Mouse (Mus musculus): ENCODE data around the gene Mst1r. TPM values are rescaled to one million over a fixed set of nuclear protein-coding genes. Genes with fewer than 3 reads are reported as not detected.

Gene Mst1r
- polyA plus RNA-seq, 1 experiment from 2014 or later, result 2.3 TPM

DNA sequence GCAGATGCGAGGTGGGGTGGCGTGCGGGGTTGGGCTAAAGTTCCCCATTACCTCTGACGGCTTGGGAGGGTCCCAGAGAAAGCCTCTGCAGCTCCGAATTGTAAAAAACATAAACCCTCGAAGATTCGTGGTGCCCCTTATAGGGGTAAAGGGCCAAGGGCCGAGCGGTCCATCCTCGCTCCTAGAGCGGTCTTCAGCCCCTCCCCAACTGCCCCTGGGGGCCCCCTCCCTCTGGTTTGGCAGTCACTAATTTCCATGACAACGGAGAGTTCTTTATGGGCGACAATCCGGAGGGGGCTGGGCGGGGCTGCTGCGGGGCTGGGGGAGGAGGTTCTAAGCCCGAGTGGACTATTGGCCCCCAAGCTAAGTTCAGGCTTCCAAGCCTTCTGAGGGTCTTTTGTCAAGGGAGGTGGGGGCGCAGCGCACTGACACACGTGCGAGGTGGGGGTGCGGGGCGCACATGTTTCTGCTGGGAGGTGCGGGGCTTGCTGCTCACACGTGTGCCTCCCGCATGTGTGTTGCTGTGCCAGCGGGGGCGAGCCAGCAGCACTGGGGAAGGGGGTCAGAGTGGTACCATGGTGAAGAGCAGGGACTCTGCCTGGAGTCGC lies 29.6 kb downstream of the Mst1r start:
- H3K4me3 ChIP-seq, result peak overlapping the region; percentile 50
- peaks cover 33% of the 10 kb centered on the region for H3K27me3 ChIP-seq
- peak overlapping the region; percentile 72 for H3K4me2 ChIP-seq (replicated peaks)
- ATAC-seq (ENCODE audit: low FRiP score, low read depth), result peak; percentile 83
- no peaks in the 10 kb centered on the region for H3K9me3 ChIP-seq
- under 1% methylated on average over 29 of the region's 29 CpGs for WGBS
- H3K9ac ChIP-seq (replicated peaks), result peak overlapping the region; percentile 63
- no peaks in the 10 kb centered on the region for H3K36me3 ChIP-seq
- H3K4me1 ChIP-seq, result peaks cover 26% of the 10 kb centered on the region
- no peak overlapping the region for H3K27ac ChIP-seq (replicated peaks)

GRCm38 (mm10) chr9:107936831-107937230 lies 30.2 kb downstream of the Mst1r start:
- Histone ChIP-seq H3K4me3 (peak overlapping the region; percentile 50), H3K9ac (replicated peaks) (peak overlapping the region; percentile 63; the same call in 1 of the 2 replicates), H3K27me3 (peaks cover 33% of the 10 kb centered on the region), H3K9me3 (no peaks in the 10 kb centered on the region), H3K27ac (replicated peaks) (no peak overlapping the region), H3K36me3 (no peaks in the 10 kb centered on the region), H3K4me2 (replicated peaks) (peak overlapping the region; percentile 72), H3K4me1 (peaks cover 26% of the 10 kb centered on the region)
- WGBS, result 5% methylated on average over 3 of the region's 3 CpGs
- ATAC-seq (ENCODE audit: low FRiP score, low read depth), result 0 out of 2 replicates have a peak, but pooled peaks have one; percentile 21

DNA sequence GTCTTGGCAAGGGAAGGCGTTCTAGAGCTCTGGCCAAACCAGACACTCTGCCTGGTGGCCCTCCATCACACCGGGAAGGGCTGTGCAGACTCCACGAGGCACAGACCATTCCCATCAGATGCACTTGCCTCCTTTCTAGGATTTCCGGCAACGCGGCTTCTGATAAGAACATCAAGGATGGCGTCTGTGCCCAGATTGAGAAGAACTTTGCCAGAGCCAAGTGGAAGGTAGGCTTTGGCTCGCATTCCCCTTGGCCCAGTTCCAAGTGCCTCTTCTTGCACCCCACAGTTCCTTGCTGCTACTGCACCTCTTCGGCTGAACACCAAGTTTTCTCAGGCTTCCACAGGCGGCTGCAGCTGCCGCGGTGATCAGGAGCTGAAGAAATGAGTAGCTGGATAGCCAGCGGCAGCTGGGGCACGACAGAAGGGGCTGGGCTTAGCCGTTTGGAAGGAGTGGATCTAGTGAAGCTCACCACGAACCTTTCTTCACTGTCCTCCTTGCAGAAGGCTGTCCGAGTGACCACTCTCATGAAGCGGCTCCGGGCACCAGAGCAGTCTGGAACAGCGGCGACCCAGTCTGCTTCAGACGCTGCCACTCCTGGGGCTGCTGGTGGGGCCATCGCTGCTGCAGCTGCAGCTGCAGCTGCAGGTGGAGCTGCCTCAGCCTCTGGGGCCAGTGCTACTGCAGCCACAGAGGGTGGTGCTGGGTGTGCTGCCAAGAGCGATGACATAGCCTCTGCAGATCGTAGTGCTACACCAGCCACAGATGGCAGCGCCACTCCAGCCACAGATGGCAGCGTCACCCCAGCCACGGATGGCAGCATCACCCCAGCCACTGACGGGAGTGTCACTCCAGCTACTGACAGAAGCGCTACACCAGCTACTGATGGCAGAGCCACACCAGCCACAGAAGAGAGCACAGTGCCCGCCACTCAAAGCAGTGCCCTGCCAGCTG lies 40.8 kb downstream of the Mst1r start:
- no peak overlapping the region for H3K4me2 ChIP-seq (replicated peaks)
- H3K4me1 ChIP-seq, result peaks cover 15% of the 10 kb centered on the region
- H3K36me3 ChIP-seq, result peaks cover 6% of the 10 kb centered on the region; the same call in 1 of the 2 replicates
- 91% methylated on average over 31 of the region's 31 CpGs for WGBS
- H3K9ac ChIP-seq (replicated peaks), result no peak overlapping the region
- H3K4me3 ChIP-seq, result no peak overlapping the region
- no peaks in the 10 kb centered on the region for H3K9me3 ChIP-seq
- no peaks in the 10 kb centered on the region for H3K27me3 ChIP-seq
- no peak for ATAC-seq (ENCODE audit: low FRiP score, low read depth)
- H3K27ac ChIP-seq (replicated peaks), result no peak overlapping the region

- Histone ChIP-seq H3K4me2 (replicated peaks) (no peak overlapping the region), H3K4me1 (peaks cover 15% of the 10 kb centered on the region), H3K9ac (replicated peaks) (no peak overlapping the region), H3K27me3 (no peaks in the 10 kb centered on the region), H3K36me3 (peaks cover 6% of the 10 kb centered on the region; the same call in 1 of the 2 replicates), H3K9me3 (no peaks in the 10 kb centered on the region), H3K4me3 (no peak overlapping the region), H3K27ac (replicated peaks) (no peak overlapping the region)
- no peak for ATAC-seq (ENCODE audit: low FRiP score, low read depth)
- 81% methylated on average over 13 of the region's 13 CpGs for WGBS
Measured at GRCm38 (mm10) chr9:107949184-107949921, 42.7 kb downstream of the Mst1r start.

DNA sequence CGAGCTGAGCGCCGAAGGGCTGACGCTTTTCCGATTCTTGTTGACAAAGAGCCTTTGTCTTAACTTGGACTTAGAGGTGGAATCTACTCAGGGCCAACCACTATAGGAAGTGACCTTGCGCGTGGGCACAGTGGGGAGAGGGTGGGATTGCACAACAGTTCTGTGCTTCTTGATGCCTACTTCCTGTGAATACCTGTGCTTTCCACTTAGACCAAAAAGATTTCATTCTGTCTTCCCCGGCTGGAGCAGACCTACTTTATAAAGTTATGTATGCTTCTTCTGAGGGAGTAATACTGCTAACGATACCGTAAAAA lies 43.2 kb downstream of the Mst1r start, which contains the start of gene Traip:
Gene Traip (plus strand): TSS at position 215 of the 314 bp plus-strand sequence.
- H3K36me3 ChIP-seq, result peaks cover 6% of the 10 kb centered on the region; the same call in 1 of the 2 replicates
- H3K9ac ChIP-seq (replicated peaks), result peak within 1 kb of the TSS; percentile 64
- H3K9me3 ChIP-seq, result no peaks in the 10 kb centered on the region
- H3K4me2 ChIP-seq (replicated peaks), result peak within 1 kb of the TSS; percentile 88
- no peaks in the 10 kb centered on the region for H3K27me3 ChIP-seq
- WGBS, result 92% methylated on average over 10 of the region's 10 CpGs
- H3K4me3 ChIP-seq, result peak within 1 kb of the TSS; percentile 70
- H3K4me1 ChIP-seq, result peaks cover 15% of the 10 kb centered on the region
- peak within 1 kb of the TSS; percentile 86 for H3K27ac ChIP-seq (replicated peaks)
- ATAC-seq (ENCODE audit: low FRiP score, low read depth), result no peak

DNA sequence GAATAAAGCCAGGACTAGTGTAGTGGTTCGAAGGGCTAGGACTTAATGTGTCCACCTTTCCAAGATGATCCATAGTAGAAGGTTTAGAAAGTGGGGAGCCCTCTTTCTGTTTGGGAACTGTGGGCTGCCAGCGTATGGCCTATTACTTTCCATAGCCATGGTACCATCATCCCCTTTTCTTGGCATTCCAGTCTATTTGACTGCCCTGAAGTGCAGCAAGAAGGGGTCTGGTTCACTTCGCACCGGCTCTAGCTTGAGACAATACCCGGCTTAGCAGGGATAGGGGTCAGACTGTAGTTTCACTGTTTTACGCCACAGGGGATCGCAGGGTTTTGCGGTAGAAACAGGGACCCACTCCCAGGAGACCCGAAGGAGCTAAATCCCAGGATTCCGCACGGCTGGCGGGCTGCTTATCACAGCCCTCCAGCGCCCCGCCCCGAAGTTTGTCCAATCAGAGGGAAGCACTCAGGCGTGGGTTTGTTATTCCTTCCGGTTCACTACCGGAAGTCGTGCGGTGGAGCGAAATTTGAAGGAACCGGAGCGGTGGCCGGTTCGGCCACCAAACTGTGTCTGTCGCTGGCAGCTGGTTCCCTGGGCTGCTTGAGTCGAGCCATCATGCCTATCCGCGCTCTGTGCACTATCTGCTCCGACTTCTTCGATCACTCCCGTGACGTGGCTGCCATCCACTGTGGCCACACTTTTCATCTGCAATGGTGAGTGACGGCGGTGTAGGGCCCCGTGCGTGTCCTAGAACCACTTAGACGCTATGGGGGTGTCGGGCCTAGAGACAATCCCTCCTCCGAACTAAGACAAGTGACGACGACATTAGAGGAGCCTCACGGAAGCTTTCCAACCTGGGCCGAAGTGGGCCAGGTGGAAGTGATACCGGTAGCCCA lies 44.0 kb downstream of the Mst1r start:
- H3K9ac ChIP-seq (replicated peaks), result peak overlapping the region; percentile 64
- peak overlapping the region; percentile 86 for H3K27ac ChIP-seq (replicated peaks)
- 16% methylated on average over 45 of the region's 45 CpGs for WGBS

DNA sequence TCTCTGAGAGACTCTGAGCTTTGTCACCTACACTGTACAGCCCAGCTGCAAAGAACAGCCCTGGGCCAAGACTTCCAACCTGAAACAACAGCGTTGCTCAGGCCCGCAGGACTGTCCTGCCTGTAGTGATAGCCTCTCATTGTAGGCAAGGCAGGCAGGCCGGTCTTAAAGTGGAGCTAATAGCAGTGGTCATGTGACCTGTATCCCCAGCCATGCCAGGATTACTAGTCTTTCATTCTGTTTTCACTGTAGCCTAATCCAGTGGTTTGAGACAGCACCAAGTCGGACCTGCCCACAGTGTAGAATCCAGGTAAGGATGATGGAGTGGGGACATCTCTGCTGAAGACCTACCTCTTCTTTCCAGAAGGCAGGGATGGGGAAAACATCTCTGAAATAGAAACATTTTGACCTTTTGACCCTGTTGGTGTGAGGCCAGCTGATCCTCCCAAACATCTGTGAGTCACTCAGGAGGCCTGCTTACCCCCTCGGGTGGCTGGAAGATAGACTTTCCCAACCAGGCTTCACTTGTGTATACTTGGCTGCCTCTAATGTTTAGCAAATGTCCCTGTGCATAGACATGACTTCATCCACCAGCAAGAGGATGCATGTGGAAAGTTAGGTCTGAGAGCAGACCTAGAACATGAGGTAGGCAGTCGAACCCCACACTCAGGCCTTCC lies 49.1 kb downstream of the Mst1r start:
- Histone ChIP-seq H3K36me3 (peaks cover 35% of the 10 kb centered on the region), H3K4me3 (no peak overlapping the region), H3K27me3 (no peaks in the 10 kb centered on the region), H3K9ac (replicated peaks) (no peak overlapping the region), H3K9me3 (no peaks in the 10 kb centered on the region), H3K27ac (replicated peaks) (no peak overlapping the region), H3K4me2 (replicated peaks) (no peak overlapping the region), H3K4me1 (peaks cover 11% of the 10 kb centered on the region)
- no peak for ATAC-seq (ENCODE audit: low FRiP score, low read depth)
- 82% methylated on average over 6 of the region's 6 CpGs for WGBS

More for the DNA sequence above, 44.0 kb downstream of the Mst1r start:
- peaks cover 6% of the 10 kb centered on the region; the same call in 1 of the 2 replicates for H3K36me3 ChIP-seq
- H3K27me3 ChIP-seq, result no peaks in the 10 kb centered on the region
- H3K4me2 ChIP-seq (replicated peaks), result peak overlapping the region; percentile 88
- no peaks in the 10 kb centered on the region for H3K9me3 ChIP-seq
- peak; percentile 95 for ATAC-seq (ENCODE audit: low FRiP score, low read depth)
- H3K4me3 ChIP-seq, result peak overlapping the region; percentile 70
- H3K4me1 ChIP-seq, result peaks cover 15% of the 10 kb centered on the region

GRCm38 (mm10) chr9:107957141-107957540 lies 50.5 kb downstream of the Mst1r start:
- ATAC-seq (ENCODE audit: low FRiP score, low read depth), result no peak
- no peak overlapping the region for H3K9ac ChIP-seq (replicated peaks)
- no peak overlapping the region for H3K4me2 ChIP-seq (replicated peaks)
- no peak overlapping the region for H3K27ac ChIP-seq (replicated peaks)
- H3K4me1 ChIP-seq, result peaks cover 10% of the 10 kb centered on the region
- 22% methylated on average over 6 of the region's 6 CpGs for WGBS
- H3K27me3 ChIP-seq, result no peaks in the 10 kb centered on the region
- H3K36me3 ChIP-seq, result peaks cover 44% of the 10 kb centered on the region
- H3K9me3 ChIP-seq, result no peaks in the 10 kb centered on the region
- H3K4me3 ChIP-seq, result no peak overlapping the region

DNA sequence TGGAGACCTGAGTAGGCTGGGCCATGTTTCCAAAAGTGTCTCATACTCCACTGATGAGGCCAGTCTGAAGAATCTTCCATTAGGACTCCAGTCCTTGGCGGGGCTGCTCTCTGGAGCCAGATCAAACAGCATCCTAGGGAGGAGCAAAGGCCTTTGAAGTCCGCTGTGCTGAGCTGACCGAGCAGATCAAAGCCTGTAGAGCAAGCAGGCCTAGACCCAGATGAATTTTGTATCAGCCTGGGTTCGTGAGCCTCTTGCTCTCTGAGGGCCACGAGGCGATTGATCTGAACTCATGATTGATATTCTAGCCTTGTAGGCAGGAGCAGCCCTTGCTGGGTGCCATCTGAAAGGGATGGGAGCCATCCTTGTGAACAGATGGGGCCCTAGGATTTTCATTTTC lies 53.2 kb downstream of the Mst1r start:
- no peak overlapping the region for H3K9ac ChIP-seq (replicated peaks)
- no peak overlapping the region for H3K4me3 ChIP-seq
- WGBS, result 70% methylated on average over 6 of the region's 6 CpGs
- H3K4me2 ChIP-seq (replicated peaks), result no peak overlapping the region
- H3K27me3 ChIP-seq, result no peaks in the 10 kb centered on the region
- ATAC-seq (ENCODE audit: low FRiP score, low read depth), result no peak
- peaks cover 10% of the 10 kb centered on the region for H3K4me1 ChIP-seq
- H3K27ac ChIP-seq (replicated peaks), result no peak overlapping the region; the same call in 1 of the 2 replicates
- peaks cover 47% of the 10 kb centered on the region for H3K36me3 ChIP-seq
- no peaks in the 10 kb centered on the region for H3K9me3 ChIP-seq

- H3K4me3 ChIP-seq, result no peak overlapping the region
- H3K27ac ChIP-seq (replicated peaks), result peak overlapping the region; percentile 65
- H3K36me3 ChIP-seq, result peaks cover 53% of the 10 kb centered on the region
- H3K4me2 ChIP-seq (replicated peaks), result no peak overlapping the region
- peaks cover 10% of the 10 kb centered on the region for H3K4me1 ChIP-seq
- no peak for ATAC-seq (ENCODE audit: low FRiP score, low read depth)
- H3K27me3 ChIP-seq, result no peaks in the 10 kb centered on the region
- no peaks in the 10 kb centered on the region for H3K9me3 ChIP-seq
- 80% methylated on average over 4 of the region's 4 CpGs for WGBS
- no peak overlapping the region for H3K9ac ChIP-seq (replicated peaks)
Measured at GRCm38 (mm10) chr9:107960928-107961327, 54.3 kb downstream of the Mst1r start.

Measured in midbrain, embryonic 12.5 days (tissue).